Mouse (Mus musculus) olfactory bulb, adult 2 months (tissue): ENCODE measurements around the gene Usp13.

Experiments used
- CTCF ChIP-seq: fragments of 200-500 bp; IDR thresholded peaks from 2 replicates; pipeline ENCODE4 v1.5.1; 2012; ENCODE audit warnings: low read depth, mild to moderate bottlenecking, low read length, moderate library complexity; ENCODE audit not compliant: insufficient read depth
- POLR2A ChIP-seq: fragments of 200-500 bp; IDR thresholded peaks from 2 replicates; pipeline ENCODE4 v1.6.1; 2012; ENCODE audit warnings: mild to moderate bottlenecking, low read depth, low read length, moderate library complexity; ENCODE audit not compliant: insufficient read depth

- TF ChIP-seq POLR2A = no peak
- TF ChIP-seq CTCF = no peak
Measured at GRCm38 (mm10) chr3:32968671-32969425, 151.5 kb downstream of the Usp13 start.
